Mouse (Mus musculus) right cerebral cortex, postnatal 10 days (tissue): ENCODE data around the gene Npff.

ENCODE experiments used
- DNase-seq, 2 experiments: peaks; one replicate each; pipeline ENCODE4 v3.0.0; 2021; ENCODE audit warnings: low spot score in 2 of 2

The Npff gene

DNA sequence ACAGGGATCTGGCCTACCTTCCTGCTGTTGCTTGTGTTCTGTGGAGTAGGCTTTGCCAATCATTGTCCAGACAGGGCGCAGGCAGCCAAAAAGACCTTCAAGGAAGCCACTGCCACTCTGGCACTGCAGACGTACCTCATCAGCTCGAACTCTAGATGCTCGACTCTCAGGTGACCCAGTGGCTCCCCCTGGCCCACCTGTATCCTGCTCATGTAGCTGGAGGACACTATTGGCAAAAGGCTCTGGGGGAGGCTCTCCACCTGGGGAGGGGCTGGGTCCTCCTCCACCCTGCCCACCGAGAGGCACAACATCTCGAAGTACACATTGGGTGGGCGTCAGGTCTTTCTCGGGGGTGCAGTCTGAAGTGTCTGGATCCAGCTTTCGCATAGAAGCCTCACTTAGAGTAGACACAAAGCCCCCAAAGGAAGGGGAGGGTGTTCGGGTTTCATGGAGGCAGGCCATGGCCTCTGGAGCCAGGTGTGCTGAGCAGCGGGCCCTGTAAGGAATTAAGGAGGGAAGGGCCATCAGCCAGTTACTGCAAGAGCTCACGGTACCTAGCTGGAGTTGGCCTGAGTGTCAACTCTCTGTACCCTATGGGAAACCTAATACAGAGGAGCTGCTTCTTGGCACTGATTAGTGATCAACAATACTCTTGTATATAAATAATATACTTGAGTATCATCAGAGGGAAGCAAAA, 19.5 kb downstream of the Npff start:
- DNase-seq: peak; percentile 22 to 34

DNA sequence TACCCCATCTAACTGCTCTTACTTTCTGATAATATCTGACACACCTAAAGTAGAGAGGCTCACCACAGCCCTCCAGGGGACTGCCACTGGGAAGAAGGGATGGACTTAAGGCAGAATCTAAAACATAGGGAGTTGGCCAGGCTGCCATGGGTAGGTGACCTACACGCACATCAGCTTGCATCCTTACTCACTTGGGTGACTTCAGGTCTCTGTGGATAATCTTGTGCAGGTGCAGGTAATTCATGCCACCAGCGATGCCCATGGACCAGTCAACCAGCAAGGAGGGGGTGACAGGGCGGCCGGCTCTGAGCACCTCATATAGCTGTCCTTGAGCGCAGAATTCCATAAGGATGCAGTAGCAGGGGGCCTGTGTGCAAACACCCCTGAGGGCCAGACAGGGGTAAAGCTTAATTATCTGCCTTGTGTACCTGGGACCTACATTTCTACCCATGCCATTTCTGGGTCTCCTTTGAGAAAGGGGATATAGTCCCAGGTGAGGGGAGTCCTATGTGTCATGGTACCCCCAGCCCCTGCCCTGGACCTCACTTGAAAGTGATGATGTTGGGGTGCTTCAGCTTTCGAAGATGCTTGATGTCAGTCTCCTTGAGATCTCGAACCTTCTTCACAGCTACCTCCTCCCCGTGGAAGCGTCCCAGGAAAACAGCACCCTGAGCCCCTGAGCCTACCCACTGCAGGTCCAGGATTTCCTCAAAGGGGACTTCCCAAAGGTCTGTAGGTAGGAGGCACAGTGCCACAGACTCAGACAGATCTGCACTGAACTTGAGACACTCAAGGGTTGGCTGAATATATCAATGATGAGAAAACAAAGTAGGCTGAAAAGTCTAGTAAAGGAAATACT, 20.6 kb downstream of the Npff start:
- peak; percentile 23 to 28 for DNase-seq

- peak; percentile 7 to 23 for DNase-seq
These were observed 21.3 kb downstream of the Npff start, which contains the start of gene Gm10337 for GRCm38 (mm10) chr15:102503447-102503846. Gm10337 (plus strand) TSS chr15:102503722.

- DNase-seq: peak; percentile 19 to 30
These were observed 22.4 kb downstream of the Npff start for GRCm38 (mm10) chr15:102502254-102502840.

GRCm38 (mm10) chr15:102501084-102501814, 23.5 kb downstream of the Npff start:
- peak; percentile 18 to 26 for DNase-seq

DNA sequence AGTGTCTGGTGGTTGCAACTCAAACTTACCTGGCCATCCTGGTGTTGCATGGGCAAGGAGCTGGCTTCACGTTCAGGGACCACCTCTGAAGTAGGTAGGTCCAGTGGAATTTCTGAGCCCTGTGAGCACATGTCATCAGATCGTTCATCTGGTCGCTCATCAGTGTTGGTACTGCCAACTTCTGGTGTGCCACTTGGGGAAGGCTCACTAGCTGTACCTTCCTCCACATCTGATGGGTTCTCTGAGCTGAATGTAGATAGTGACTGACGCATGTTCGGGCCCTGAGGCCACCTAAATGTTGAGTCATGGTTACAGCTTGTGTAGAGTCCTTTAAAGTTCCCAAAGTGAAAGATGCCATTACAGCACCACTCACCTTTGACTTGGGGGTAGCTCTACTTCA, 24.3 kb downstream of the Npff start:
- DNase-seq: peak in 1 of 2 experiments; percentile 26

GRCm38 (mm10) chr15:102499851-102500250, 24.9 kb downstream of the Npff start:
- no peak for DNase-seq

DNA sequence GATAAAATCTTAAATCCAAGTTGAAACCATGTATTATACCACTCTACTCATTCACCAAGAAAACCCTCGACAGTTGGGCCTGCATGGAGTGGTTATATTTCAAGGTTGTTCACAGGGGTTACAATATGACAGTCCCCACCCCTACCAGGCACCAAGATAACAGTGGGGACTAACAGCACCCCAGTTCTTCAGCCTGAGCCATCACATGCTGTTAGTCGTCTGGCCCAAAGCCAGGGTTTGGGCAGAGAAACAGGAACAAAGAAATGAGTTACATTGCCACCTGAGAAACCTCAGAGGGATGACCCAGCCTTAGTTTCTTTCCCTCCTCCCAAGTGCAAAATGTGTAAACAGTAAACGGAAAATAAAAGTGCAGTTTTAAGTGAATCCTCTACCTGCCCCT, 25.4 kb downstream of the Npff start:
- peak in 1 of 2 experiments; percentile 29 for DNase-seq

GRCm38 (mm10) chr15:102498322-102498721, 26.4 kb downstream of the Npff start:
- no peak for DNase-seq

DNA sequence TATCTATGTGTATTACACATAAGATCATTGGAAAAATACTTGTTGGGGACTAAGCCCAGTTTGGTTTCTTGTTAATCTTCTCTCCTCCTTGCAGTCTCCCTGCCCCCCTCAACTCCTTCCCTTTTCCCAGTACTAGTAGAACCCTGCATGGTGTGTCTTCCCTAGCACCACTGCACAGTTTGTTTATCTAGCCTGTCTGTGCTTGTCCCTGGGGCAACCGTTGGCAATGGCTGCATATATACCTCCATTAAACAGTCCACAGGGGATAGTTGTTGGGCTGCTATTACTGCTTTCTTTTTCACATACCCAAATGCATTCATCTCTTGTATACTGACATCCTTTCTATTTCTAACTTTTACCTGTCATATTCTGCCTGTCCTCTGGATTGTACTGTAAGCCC, 37.1 kb downstream of the Npff start:
- DNase-seq: no peak

GRCm38 (mm10) chr15:102485853-102486252, 38.9 kb downstream of the Npff start:
- DNase-seq: no peak

GRCm38 (mm10) chr15:102483136-102483535, 41.6 kb downstream of the Npff start:
- no peak for DNase-seq

DNA sequence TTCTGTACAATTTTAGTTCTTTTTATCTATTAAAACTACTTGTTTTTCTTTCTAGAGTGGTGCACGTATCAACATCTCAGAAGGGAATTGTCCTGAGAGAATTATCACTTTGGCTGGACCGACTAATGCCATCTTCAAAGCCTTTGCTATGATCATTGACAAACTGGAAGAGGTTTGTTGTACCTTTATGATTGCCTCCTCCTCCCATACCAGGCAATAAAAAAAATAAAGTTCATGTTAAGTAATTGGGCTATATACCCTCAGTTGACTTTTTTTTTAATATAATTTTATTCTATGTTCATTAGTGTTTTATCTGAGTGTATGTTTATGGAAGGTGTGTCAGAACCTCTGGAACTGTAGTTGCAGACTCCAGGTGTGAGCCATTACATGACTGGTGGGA, 50.2 kb downstream of the Npff start:
- no peak for DNase-seq
